Mouse (Mus musculus): ENCODE data around the gene Rtn4rl1.
A peak's percentile ranks its signal among the peaks of the same experiment; 100 is the strongest.
"Not testable (repeated sequence)": the region's sequence is repeated elsewhere in the genome, so short reads cannot be mapped to it uniquely, and the experiment has no call there.

Gene Rtn4rl1

GRCm38 (mm10) chr11:75275035-75275434 lies 81.5 kb downstream of the Rtn4rl1 start:
- DNase-seq (ENCODE audit: low read depth, low spot score) = no peak

- DNase-seq (ENCODE audit: low read depth, low spot score) = no peak
Observed at GRCm38 (mm10) chr11:75278115-75278514, 84.5 kb downstream of the Rtn4rl1 start.

- DNase-seq (ENCODE audit: low read depth, low spot score) = no peak
Observed at GRCm38 (mm10) chr11:75279013-75279341, 85.4 kb downstream of the Rtn4rl1 start.

- peak; percentile 58 for DNase-seq (ENCODE audit: low read depth, low spot score)
Observed at GRCm38 (mm10) chr11:75279342-75280065, 85.9 kb downstream of the Rtn4rl1 start.

- DNase-seq (ENCODE audit: low read depth, low spot score) = no peak
Observed at GRCm38 (mm10) chr11:75280066-75280410, 86.5 kb downstream of the Rtn4rl1 start.

GRCm38 (mm10) chr11:75280435-75281001 lies 86.9 kb downstream of the Rtn4rl1 start:
- no peak for DNase-seq (ENCODE audit: low read depth, low spot score)

DNA sequence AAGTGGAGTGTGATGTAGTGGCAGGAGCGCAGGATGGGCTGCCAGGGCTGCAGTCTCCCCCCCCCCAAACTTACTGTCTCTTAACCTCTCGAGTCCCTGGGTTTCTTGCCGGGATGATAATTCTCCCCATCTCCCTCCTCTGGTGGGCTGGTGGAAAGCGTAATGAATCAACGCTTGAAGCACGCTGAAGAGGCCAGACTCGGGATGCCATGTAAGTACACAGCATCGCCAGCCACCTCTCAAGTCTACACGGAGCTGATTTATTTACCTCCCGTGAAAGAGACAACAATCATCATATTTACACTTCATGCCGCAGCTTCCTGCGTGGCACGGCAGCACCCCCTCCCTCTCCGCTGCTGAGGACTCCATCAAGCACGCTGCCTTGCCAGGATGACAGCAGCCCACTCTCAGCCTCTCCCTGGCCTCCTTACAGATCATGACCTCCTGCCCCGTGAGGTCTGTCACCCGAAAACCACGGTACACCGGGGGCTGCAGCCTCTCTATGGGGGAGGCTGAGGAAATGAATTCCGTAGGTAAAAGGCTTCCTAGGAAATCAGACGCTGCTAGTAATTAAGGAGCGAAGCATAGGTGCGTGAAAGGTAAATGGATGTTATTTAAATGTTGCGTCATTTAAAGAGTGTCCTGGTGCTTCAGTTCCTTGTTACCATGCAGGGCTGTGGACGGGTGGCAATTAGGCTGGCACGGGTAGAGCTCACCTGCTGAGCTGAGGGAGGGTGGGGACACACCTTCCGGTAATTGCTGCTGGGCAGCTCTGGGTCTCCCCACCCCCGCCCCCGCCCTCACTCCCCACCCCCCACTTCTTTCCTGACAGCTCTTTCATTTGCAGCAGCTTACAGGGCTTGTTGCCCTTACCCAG lies 88.0 kb downstream of the Rtn4rl1 start:
- DNase-seq (ENCODE audit: low read depth, low spot score) = no peak

GRCm38 (mm10) chr11:75282496-75283120 lies 89.0 kb downstream of the Rtn4rl1 start:
- peak; percentile 82 for DNase-seq (ENCODE audit: low read depth, low spot score)

DNA sequence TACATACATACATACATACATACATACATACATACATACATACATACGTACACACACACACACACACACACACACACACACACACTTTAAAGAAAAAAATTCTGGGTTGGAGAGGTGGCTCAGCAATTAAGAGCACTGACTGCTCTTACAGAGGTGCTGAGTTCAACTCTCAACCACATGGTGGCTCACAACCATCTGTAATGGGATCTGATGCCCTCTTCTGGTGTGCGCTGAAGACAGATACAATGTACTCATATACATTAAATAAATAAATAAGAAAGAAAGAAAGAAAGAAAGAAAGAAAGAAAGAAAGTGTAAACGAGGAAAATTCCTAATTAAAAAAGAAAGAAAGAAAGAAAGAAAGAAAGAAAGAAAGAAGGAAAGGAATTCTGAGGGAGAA lies 90.2 kb downstream of the Rtn4rl1 start:
- not testable (repeated sequence) for DNase-seq (ENCODE audit: low read depth, low spot score)

DNA sequence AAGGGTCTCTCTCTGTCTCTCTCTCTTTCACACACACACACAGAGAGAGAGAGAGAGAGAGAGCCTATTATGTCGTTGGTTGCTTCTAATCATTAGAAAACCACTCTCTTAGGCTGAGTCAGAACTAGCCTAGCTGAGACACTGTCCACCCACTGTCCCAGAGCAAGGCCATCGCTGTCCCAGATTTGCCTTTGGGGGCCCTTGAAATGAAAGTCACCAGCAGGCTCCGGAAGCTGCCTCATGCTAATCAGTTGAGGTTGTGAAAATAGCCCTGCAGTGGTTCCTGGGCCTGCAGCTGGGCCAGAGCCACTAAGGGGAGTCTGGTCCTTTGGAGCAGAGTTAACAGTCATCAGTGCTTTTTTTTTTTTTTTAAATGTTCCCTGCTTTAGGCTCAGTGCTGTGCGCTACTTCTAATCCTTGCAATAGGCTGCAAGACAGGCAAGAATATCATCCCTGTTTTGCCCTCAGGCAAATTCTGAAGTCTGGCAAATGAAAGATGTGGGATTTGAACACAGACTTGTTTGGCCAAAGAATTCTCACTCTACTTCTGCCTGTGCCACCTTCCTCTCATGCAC lies 92.4 kb downstream of the Rtn4rl1 start:
- DNase-seq (ENCODE audit: low read depth, low spot score) = no peak

GRCm38 (mm10) chr11:75286868-75287267 lies 93.3 kb downstream of the Rtn4rl1 start:
- peak; percentile 34 for DNase-seq (ENCODE audit: low read depth, low spot score)

- no peak for DNase-seq (ENCODE audit: low read depth, low spot score)
Observed at GRCm38 (mm10) chr11:75287940-75288339, 94.4 kb downstream of the Rtn4rl1 start.

DNA sequence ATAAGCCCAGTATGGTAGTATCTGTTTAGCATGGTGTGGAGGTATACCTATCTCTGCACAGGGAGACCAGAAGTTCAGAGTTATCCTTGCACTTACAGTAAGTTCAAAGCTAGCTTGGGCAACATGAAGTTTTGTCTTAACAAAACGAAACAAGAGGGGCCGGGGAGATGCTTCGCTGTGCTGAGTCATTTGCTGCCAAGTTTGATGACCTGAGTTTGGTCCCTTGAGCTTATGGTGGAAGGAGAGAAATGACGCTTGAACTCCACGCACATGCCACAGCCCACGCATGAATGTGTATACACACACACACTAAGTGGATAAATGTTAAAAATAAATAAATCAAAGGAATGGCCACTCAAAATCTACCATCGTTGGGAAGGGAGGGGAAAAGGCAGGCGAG lies 94.9 kb downstream of the Rtn4rl1 start:
- no peak for DNase-seq (ENCODE audit: low read depth, low spot score)

- no peak for DNase-seq (ENCODE audit: low read depth, low spot score)
Observed at GRCm38 (mm10) chr11:75289120-75289519, 95.5 kb downstream of the Rtn4rl1 start.

DNA sequence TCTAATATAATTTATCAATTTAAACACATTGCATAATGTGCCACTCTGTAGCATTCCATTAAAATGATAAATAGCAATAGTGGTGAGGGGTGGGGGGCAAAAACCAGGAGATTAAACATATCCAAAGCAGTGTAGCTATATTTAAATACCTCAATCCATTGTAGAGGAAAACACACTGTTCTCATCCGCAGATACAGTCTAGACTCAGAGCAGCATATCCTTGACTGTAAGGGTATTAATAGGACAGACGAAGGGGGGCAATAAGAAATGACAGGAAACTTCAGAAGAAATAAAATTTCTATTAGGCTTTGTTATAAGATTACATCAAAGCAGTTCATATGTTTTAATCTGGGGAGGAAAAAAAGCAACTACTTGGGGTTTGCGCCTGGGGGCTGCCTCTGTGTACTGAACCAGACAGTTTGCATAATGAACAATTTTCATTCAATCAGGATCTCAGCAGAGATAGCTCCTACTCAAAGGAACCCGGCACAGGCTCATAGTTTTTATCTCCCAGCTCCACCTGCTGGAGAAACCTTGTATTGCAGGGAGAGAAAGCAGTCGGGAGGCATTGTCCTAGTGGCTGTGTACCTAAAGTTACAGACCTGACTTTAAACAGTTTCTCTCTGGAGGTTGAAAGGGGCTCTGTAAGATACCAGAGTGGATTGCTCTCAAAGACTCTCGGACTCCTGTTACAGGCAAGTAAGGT lies 97.1 kb downstream of the Rtn4rl1 start:
- DNase-seq (ENCODE audit: low read depth, low spot score) = peak; percentile 87

GRCm38 (mm10) chr11:75291389-75292215 lies 98.0 kb downstream of the Rtn4rl1 start:
- no peak for DNase-seq (ENCODE audit: low read depth, low spot score)

DNA sequence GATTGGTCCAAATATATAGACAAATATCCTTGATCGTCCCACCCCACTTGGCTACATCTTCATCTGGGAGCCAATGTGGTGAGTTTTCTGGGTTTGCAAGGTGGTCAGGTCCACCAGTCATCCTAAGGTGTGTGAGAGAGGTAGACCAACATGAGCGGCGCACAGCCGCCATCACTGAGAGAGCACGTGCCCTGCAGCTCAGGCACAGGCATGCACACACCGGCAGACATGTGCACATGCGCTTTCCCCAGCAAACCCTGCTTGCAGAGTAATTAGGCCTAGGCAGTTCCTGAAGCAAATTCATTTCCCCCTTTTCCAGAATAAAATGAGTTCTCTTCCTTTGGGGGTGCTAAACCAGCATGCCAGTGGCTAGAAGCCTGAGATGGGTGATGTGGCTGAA lies 98.7 kb downstream of the Rtn4rl1 start:
- DNase-seq (ENCODE audit: low read depth, low spot score) = peak; percentile 42

GRCm38 (mm10) chr11:75293852-75294361 lies 100.3 kb downstream of the Rtn4rl1 start:
- DNase-seq (ENCODE audit: low read depth, low spot score) = peak; percentile 38

- DNase-seq (ENCODE audit: low read depth, low spot score) = no peak
Observed at GRCm38 (mm10) chr11:75294862-75295261, 101.3 kb downstream of the Rtn4rl1 start.

DNA sequence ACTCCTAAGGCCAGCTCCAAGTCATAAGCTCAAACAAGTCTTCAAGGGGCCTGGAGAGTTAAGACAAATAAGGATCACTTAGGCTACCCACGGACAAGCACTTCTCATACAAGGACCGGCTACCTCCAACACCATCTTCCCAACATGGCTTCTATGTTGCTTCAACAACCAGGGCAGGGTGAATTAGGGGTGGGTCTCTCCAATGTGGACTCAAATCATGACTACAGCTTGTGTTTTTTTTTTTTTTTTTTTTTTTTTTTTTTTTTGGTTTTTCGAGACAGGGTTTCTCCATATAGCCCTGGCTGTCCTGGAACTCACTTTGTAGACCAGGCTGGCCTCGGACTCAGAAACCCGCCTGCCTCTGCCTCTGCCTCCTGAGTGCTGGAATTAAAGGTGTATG lies 102.0 kb downstream of the Rtn4rl1 start:
- DNase-seq (ENCODE audit: low read depth, low spot score) = not testable (repeated sequence)

All from ES-CJ7 (cell line).